Mouse (Mus musculus) midbrain, embryonic 16.5 days (tissue): ENCODE data around the gene Sqor. TPM values are rescaled to one million over a fixed set of nuclear protein-coding genes. Genes with fewer than 3 reads are reported as not detected.

ENCODE experiments used
- polyA plus RNA-seq: library from polyadenylated mRNA; unstranded; fragments of >200 nt; fragmentation: Nextera tagmentation; extraction: Ambion mirVana; gene quantifications from 2 replicates; pipeline ENCODE4 v1.2.1, GENCODE M21; 2015

The Sqor gene
- polyA plus RNA-seq, 1 experiment from 2014 or later: 2.4 TPM

Other genes starting within 250 kb of the Sqor start
- gene Gatm, start 153.9 kb upstream of the Sqor start, polyA plus RNA-seq: 45.2 and 56.3 TPM in 2 replicates
- gene AA467197, start 128.3 kb upstream of the Sqor start, polyA plus RNA-seq: 0.30 TPM in 1 of 2 replicates, not detected in the other
- gene Slc30a4, start 62.6 kb upstream of the Sqor start, polyA plus RNA-seq: 5.8 and 6.5 TPM in 2 replicates
- gene Bloc1s6, start 26.7 kb upstream of the Sqor start, polyA plus RNA-seq: 108 and 114 TPM in 2 replicates